Mouse (Mus musculus) C2C12 (cell line): ENCODE measurements around the gene Nfe2l3. TPM values are rescaled to one million over a fixed set of nuclear protein-coding genes. Genes with fewer than 3 reads are reported as not detected.

ENCODE experiments used
- H3K27me3 ChIP-seq: one replicate; pipeline ENCODE4 v1.6.1; 2011; ENCODE audit not compliant: control insufficient read depth, insufficient read depth, insufficient read length
- H3K36me3 ChIP-seq: one replicate; pipeline ENCODE4 v1.6.1; 2011; ENCODE audit not compliant: control insufficient read depth, insufficient read depth
- H3K4me3 ChIP-seq: one replicate; pipeline ENCODE4 v1.5.1; 2011; ENCODE audit warnings: mild to moderate bottlenecking, control low read depth; ENCODE audit not compliant: poor library complexity, insufficient read depth, severe bottlenecking
- H3K79me2 ChIP-seq: one replicate; pipeline ENCODE4 v1.6.1; 2011; ENCODE audit not compliant: control insufficient read depth, insufficient read depth
- H3K79me3 ChIP-seq: one replicate; pipeline ENCODE4 v1.6.1; 2011; ENCODE audit warnings: low read depth, control low read depth
- H3ac ChIP-seq: one replicate; pipeline ENCODE3; 2011; ENCODE audit warnings: low read depth; ENCODE audit not compliant: control insufficient read depth, insufficient read length
- CEBPB ChIP-seq: IDR thresholded peaks from one replicate; pipeline ENCODE4 v1.6.1; 2011; ENCODE audit warnings: low read depth, mild to moderate bottlenecking, control low read depth, moderate library complexity
- CTCF ChIP-seq: IDR thresholded peaks from one replicate; pipeline ENCODE4 v1.5.1; 2011; ENCODE audit not compliant: control insufficient read depth, insufficient read depth, insufficient read length
- FOSL1 ChIP-seq: IDR thresholded peaks from one replicate; pipeline ENCODE4 v1.8.0; 2011; ENCODE audit warnings: mild to moderate bottlenecking, low read length; ENCODE audit not compliant: poor library complexity, insufficient read depth, severe bottlenecking
- MAX ChIP-seq: IDR thresholded peaks from one replicate; pipeline ENCODE4 v1.6.1; 2011; ENCODE audit warnings: mild to moderate bottlenecking, control low read depth
- MYOD1 ChIP-seq: IDR thresholded peaks from one replicate; pipeline ENCODE4 v1.6.1; 2011; ENCODE audit warnings: low read depth; ENCODE audit not compliant: control insufficient read depth, insufficient read length
- MYOG ChIP-seq: IDR thresholded peaks from one replicate; pipeline ENCODE4 v1.6.1; 2011; ENCODE audit not compliant: control insufficient read depth, insufficient read length; ENCODE audit errors: extremely low read depth
- USF1 ChIP-seq: IDR thresholded peaks from one replicate; pipeline ENCODE4 v1.6.1; 2011; ENCODE audit warnings: low read depth, mild to moderate bottlenecking, control low read depth, moderate library complexity
- polyA plus RNA-seq: library from polyadenylated mRNA; unstranded; fragments of >200 nt; fragmentation: generic; extraction: Trizol; gene quantifications from one replicate; pipeline ENCODE4 v1.2.1, GENCODE M21; 2012; ENCODE audit warnings: missing spikeins

Nfe2l3 gene
- polyA plus RNA-seq, 1 experiment = 0.19 TPM

DNA sequence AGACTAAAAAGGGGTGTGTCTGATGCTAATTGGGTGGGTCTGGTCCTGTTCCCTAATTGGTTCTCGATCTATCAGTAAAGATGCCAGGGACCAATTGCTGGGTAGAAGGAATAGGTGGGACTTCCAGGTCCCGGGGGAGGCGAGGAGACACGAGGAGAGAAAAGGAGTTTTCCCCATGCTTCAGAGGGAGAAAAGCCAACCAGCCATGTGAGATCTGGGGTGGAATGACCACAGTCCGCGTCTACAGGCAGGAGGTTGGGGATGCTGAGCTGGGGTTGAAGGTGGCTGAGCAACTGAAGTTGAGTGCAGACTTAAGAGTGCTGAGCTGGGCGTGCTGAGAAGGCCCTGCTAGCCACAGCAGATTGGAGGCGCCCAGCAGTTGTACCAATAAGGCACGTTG, 37.0 kb upstream of the Nfe2l3 start:
- no peaks in the 10 kb centered on the region for H3K79me2 ChIP-seq
- H3K27me3 ChIP-seq = no peaks in the 10 kb centered on the region
- no peak overlapping the region for H3ac ChIP-seq
- H3K79me3 ChIP-seq = no peaks in the 10 kb centered on the region
- H3K4me3 ChIP-seq = no peak overlapping the region
- no peak for TF ChIP-seq CEBPB
- TF ChIP-seq USF1 = no peak
- no peak for TF ChIP-seq MYOD1
- no peak for TF ChIP-seq FOSL1
- TF ChIP-seq CTCF = no peak
- H3K36me3 ChIP-seq = no peaks in the 10 kb centered on the region

DNA sequence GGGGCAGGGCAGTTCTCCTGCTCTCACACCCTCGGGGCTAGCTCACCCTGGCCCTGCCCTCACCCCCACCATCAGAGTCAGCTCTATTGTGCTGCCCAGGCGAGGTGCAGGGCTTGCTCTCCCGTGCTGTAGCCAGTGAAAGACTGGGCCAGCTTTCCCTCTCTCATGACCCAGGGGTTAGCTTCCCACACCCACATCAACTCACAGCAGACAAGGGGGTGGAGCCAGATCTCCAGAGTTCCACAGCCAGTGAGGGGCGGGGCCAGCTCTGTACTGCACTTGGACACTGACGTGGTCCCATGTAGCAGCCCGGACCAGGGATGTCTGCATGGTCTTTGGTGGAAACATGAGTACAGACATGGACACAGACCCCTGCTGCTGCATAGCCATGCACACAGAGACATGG, 33.4 kb upstream of the Nfe2l3 start:
- H3K79me2 ChIP-seq = no peaks in the 10 kb centered on the region
- no peaks in the 10 kb centered on the region for H3K79me3 ChIP-seq
- no peaks in the 10 kb centered on the region for H3K36me3 ChIP-seq
- H3K4me3 ChIP-seq = no peak overlapping the region
- TF ChIP-seq FOSL1 (no peak), CEBPB (no peak), MYOD1 (no peak), MAX (no peak), USF1 (no peak), MYOG (no peak), CTCF (no peak)
- no peak overlapping the region for H3ac ChIP-seq
- peaks cover 9% of the 10 kb centered on the region for H3K27me3 ChIP-seq

DNA sequence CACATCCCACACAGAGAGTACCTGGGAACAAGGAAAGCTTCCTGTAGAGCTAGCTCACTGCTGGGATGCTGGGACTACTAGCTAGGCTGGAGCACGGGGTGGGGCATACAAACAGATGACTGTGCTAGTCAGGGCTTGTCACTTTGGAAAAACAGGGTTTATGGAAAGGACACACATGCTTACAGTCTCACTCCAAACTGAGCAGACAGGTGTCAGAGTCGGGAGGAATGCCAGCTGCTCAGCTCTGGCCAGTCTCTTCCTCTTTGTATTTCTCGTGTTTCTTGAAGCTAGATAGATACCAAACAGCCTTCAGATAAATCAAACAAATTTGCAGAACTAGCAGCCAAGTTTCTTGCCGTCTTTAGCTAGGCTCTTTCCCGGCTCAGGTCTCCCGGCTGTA, 31.2 kb upstream of the Nfe2l3 start:
- Histone ChIP-seq H3K79me2 (no peaks in the 10 kb centered on the region), H3K4me3 (no peak overlapping the region), H3ac (no peak overlapping the region), H3K27me3 (peaks cover 16% of the 10 kb centered on the region), H3K36me3 (no peaks in the 10 kb centered on the region), H3K79me3 (no peaks in the 10 kb centered on the region)
- TF ChIP-seq MYOD1 (no peak), USF1 (no peak), CTCF (no peak)

DNA sequence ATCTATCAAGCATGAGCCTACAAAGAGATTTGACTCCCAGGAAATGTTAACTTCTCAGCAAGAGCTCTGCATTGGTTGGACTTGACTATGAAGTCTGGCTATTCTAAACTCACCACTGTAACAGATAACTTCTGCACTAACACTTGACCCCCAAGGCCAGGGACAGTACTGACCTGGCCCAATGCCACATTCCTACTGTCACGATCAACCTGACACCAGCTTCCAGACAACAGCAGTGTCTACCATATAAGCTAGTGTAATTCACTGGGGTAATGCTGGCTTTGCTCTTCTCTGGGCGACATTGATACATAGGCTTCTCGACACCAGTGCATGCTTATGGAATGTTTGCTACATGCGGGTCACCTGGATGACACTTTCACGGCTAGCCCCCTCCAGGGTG, 28.9 kb upstream of the Nfe2l3 start:
- Histone ChIP-seq H3K36me3 (no peaks in the 10 kb centered on the region), H3K4me3 (no peak overlapping the region), H3K79me3 (no peaks in the 10 kb centered on the region), H3ac (no peak overlapping the region), H3K79me2 (no peaks in the 10 kb centered on the region), H3K27me3 (peaks cover 20% of the 10 kb centered on the region)
- TF ChIP-seq MYOD1 (no peak), CTCF (no peak), FOSL1 (no peak), CEBPB (no peak), USF1 (no peak), MAX (no peak), MYOG (no peak)

DNA sequence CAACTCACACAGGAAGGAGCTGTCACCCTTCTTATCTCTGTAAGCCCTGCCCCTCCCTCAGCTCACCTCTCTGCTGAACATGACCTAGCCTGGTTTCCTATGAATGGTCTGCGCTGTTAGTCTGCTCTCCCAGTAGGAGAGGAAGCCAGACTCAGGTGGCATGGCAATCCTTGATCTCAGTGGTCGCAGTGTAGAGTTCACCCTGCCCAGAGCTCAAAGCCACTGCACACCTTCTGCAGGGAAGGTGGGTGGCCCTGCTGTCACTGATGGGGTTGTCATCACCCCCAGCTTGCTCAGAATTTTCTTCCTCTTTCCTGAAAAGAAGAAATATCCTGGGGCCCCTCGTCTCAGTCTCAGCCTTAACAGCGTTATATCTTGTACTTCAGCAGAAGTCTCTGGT, 28.0 kb upstream of the Nfe2l3 start:
- Histone ChIP-seq H3K4me3 (no peak overlapping the region), H3K36me3 (no peaks in the 10 kb centered on the region), H3K27me3 (peaks cover 20% of the 10 kb centered on the region), H3K79me3 (no peaks in the 10 kb centered on the region), H3K79me2 (no peaks in the 10 kb centered on the region), H3ac (no peak overlapping the region)
- TF ChIP-seq USF1 = no peak
- TF ChIP-seq MYOD1 = no peak
- TF ChIP-seq MAX = no peak

DNA sequence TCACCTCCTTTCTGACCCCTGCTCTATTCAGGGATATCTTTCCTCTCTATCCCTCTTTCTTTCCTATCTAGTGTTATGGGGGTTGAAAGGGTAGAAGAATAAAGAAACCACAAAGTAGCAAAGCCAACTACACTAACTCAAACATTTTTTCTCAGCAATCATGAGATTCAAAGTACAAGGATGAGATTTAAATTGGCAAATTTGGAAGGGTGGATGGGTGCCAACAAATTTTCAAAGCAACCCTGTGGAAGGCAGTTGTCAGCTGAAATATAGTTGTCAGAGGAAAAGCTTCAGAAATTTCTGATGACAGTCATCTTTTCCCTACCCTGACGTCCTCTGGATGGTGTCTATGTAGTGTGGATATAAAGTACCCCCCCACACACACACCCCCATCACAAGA, 16.0 kb upstream of the Nfe2l3 start:
- no peak for TF ChIP-seq CTCF
- Histone ChIP-seq H3K27me3 (peaks cover 10% of the 10 kb centered on the region), H3K36me3 (no peaks in the 10 kb centered on the region), H3K79me3 (no peaks in the 10 kb centered on the region), H3K4me3 (no peak overlapping the region), H3ac (no peak overlapping the region), H3K79me2 (no peaks in the 10 kb centered on the region)

DNA sequence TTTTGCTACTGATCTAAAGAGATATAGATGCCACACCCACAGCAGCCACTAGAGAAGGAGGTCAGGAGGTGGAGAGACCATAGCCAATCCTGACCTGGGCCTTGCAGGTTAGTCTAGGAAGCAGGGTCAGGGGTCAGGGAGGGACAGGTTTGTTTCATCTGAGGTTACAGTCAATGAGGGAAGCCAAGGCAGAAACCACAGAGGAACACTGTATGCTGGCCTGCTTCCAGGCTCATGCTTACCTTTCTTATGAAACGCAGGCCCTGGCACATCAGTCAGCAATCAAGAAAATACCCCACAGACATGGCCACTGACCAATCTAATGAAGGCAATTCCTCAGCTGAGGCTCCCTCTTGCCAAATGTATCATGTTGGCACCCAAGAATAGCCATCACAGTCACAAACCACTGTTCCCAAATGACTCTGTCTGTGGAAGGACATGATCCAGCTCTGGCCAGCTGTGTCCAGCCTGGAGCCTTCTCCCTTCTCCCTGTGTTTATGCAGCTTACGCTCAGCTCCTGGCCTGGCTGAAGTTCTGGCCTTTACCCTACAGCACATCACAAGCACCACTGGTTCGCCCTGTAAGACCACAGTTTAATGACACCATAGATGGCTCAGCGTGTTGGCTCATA, 15.0 kb upstream of the Nfe2l3 start:
- no peaks in the 10 kb centered on the region for H3K36me3 ChIP-seq
- H3ac ChIP-seq = no peak overlapping the region
- no peaks in the 10 kb centered on the region for H3K79me3 ChIP-seq
- H3K79me2 ChIP-seq = no peaks in the 10 kb centered on the region
- TF ChIP-seq USF1 = no peak
- no peak for TF ChIP-seq FOSL1
- TF ChIP-seq MYOD1 = no peak
- peaks cover 10% of the 10 kb centered on the region for H3K27me3 ChIP-seq
- no peak overlapping the region for H3K4me3 ChIP-seq
